Mouse (Mus musculus) heart, postnatal 0 days (tissue): Measurements from ENCODE around the gene Lrrc10.
"Not testable (repeated sequence)": the region's sequence is repeated elsewhere in the genome, so short reads cannot be mapped to it uniquely, and the experiment has no call there.

Source experiments
- CTCF ChIP-seq: IDR thresholded peaks from 2 replicates; pipeline ENCODE4 v1.5.1; 2016; ENCODE audit warnings: antibody characterized with exemption, control low read depth, low read depth
- EP300 ChIP-seq: IDR thresholded peaks from 2 replicates; pipeline ENCODE4 v1.6.1; 2016; ENCODE audit warnings: antibody characterized with exemption, low read depth

GRCm38 (mm10) chr10:117025776-117026175 is 19.4 kb upstream of the Lrrc10 start:
- TF ChIP-seq EP300, CTCF: not testable (repeated sequence)
